Mouse (Mus musculus) ES-E14 (cell line): ENCODE results near the gene Sdhc.

Experiments
- CHD2 ChIP-seq: IDR thresholded peaks from 2 replicates; pipeline ENCODE4 v1.6.1; 2014; ENCODE audit warnings: mild to moderate bottlenecking, low read depth, low read length, inconsistent platforms
- HCFC1 ChIP-seq: IDR thresholded peaks from 2 replicates; pipeline ENCODE4 v1.6.1; 2012; ENCODE audit warnings: low read length, inconsistent platforms, borderline replicate concordance; ENCODE audit not compliant: insufficient read depth

DNA sequence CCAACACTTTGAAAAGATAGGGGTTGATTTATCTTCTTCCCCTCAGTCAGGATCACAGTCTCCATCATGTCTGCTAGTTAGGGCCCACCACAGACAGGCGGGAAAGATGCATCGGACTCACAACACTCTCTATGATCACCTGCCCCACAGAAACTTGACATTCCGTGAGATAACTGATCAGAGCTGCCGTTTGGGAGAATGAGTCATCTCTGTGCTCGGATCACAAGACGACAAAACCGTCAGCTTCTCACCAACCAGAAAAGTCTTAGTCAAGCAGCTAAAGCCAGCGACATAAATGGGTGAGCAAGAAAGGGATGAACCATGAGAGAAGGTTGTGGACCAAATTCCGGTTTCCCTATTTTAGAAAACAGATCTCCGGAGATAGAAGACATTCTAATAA is 41.9 kb upstream of the Sdhc start:
- TF ChIP-seq HCFC1 (no peak), CHD2 (no peak)
